Mouse (Mus musculus) regulatory T cell (primary cell): ENCODE results near the gene Rpn1.
"Not testable (repeated sequence)": the region's sequence is repeated elsewhere in the genome, so short reads cannot be mapped to it uniquely, and the experiment has no call there.

Experiments
- in situ Hi-C: fragments of 300-600 bp; cut with MboI, MseI; formaldehyde crosslinking; loops from one replicate; pipeline ENCODE4 v1.15.1; 2025; ENCODE audit warnings: high pct_unique_total_duplicates

The Rpn1 gene

DNA sequence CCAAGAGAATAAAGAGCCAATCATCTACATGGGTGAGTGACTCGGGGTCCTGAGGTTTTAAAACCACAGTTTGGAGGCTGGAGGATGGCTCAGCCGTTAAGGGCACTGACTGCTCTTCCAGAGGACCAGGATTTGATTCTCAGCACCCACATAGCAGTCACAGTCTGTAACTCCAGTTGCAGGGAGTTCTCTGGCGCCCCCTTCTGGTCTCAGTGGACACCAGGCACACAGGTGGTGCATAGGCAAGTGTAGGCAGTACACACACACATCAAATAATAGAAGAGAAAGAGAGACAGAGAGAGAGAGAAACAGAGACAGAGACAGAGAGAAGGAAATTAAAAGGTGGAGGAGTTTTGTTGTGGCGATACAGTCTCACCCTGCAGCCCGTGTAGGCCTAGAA is 35.0 kb downstream of the Rpn1 start:
- in situ Hi-C loops = no loop called here

DNA sequence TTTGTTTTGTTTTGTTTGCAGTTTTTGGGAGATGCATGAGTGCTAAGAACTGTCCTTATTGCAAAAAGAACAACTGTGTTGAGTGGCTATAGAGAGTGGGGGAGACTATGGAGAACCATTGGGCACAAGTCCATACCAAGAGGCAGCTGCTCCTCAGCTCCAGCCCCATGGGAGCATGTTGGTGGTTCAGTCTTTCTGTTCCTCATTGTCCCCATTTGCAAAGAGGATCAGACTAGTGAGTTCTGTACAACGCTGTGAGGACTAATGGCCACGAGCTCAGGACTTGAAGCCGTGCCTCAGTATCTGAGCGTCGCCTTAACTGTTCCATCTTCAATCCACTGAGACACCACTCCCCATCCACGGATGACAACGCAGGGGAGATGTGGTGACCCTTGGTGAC is 36.5 kb downstream of the Rpn1 start:
- in situ Hi-C loops = no loop called here

DNA sequence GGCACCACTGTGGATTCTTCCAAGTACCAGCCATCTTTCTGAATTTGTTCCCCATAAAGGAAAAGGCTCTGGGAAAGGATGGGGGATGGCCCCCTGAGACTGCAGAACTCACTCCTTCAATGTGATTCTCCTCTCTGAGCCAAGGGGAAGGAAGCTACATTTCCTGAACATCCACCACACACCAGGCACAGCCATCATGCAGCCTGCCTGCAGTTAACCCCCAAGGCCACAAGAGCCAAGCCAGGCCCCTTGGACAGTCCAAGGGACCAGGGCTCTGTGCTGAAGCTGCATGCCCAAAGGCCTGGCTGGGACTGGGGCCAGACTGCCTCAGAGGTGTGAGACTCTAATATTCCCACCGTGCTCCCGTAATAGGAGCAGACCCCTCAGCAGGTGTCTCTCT is 37.5 kb downstream of the Rpn1 start:
- in situ Hi-C loops = no loop called here

DNA sequence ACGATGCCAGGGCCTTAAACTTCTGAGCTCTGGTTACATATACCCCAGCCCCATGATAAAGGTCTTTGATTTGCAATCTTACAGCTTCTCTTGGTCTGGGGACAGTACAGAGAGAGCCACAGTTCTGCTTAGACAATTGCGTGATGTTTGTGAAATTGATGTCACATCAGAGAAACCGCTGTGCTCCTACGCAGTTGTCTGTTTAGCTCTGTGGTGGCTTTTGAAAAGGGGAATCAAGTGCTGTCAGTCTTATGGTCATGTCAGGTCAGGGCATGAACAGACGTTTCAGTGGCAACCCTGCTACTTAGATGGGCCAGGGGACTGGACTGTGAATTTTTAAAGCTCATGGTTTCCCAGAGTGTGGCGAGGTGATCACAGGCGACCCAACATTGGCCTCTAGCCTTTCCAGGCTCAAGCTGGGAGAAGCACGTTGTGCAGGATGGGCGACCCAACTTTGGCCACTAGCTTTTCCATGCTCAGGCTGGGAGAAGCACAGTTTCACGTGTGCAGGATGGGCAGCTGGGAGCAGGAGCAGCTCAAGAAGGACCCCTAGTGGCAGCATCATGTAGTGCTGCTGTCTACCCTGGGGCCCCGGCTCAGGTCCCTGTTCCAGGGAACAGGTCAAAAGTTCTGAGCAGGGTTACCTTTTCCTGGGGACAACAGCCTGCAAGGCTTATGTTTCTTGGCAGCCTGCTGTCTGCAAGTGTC is 39.0 kb downstream of the Rpn1 start:
- in situ Hi-C loops = no loop called here

DNA sequence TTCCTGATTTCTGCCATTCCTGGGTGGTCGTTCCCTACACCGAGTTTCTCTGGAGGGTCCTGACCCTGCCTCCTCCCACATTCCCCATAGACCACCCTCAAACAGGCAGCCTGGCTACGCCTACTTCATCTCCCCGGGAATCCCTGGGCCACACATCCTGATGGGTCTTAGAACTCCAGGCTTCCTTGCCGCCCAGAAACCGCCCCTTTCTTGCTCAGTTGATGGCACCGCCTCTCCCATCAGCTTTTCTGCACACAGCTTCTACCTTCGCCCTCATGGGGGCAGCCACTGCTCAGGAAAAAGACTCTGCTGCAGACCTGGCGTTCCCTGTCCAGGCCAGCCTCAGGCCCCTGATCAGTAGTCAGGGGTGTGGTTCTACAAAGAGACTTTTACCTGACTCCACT is 39.6 kb downstream of the Rpn1 start:
- in situ Hi-C loops = no loop called here

DNA sequence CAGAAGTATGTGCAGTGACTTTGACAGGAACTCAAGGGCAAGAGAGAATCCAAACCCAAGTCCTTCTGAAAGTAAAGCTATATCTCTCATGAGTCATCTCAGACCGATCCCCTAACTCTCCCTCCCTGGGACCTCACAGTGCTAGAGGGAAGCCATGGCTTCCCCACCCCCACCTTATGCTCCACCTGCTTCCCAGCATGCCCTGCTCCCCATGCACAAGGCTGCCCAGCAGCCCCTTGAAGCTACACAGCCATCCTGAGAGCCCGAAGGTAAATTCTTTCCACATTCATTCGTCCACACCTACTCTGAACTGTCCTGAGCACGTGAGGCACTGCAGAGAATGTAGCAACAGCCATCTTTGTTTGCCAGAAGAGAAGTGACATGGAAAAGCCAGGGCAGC is 40.3 kb downstream of the Rpn1 start:
- in situ Hi-C loops = no loop called here

DNA sequence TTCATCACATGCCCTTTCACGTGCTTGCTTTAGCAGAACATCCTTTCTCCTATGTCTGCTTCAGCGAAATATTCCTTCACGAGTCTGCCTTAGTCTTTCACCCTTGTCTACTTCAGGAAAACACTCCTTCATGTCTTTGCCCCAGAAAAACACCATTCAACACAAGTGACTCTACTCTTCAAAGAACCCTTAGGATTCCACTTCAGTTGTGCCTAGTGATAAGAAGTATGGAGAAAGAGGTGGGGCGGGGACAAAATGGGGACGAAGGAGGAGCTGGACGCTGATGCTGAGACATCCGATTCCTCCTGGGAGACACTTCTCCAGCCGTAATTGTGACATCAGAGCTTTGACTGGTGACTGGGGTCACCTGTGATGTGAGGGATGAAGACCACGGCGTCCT is 41.5 kb downstream of the Rpn1 start:
- in situ Hi-C loops = not testable (repeated sequence)

DNA sequence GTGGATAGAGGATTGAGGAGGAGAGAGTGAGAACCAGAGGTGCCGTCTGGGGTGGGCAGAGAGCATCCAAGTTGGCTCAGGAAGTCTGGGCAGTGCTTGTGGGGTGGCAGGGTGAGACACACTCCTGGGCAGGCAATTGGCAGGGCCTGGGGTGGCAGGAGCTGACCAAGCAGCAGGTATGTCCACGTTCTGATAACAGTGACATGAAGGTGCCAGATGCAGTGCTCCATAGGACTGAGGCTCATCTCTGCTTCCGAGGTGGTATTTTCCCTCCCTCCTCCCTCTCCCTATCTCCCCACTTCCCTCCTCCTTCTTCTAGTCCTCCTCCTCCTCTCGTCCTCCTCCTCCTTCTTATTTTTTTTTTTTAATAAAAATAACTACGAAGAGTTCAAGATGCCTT is 47.2 kb downstream of the Rpn1 start:
- in situ Hi-C loops = no loop called here

DNA sequence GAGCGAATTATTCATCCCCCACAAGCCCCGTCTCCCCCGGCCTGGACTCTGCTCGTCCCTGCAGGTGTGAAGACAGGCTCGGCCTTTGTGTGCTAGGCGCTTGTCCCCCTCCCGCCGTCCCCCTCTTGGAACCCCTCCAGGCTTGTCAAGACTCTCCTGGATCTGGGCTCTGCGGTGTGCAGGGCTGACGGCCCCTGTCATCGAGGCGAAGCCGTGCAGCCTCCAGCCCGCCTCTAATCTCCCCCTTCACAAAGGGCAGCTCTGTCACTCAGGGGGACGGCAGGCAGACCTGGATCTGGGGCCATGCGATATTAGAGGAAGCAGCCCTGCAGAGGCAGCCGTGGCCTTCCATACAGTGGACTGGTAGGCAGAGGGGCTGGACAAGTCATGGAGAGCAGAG is 47.8 kb downstream of the Rpn1 start:
- in situ Hi-C loops = no loop called here

DNA sequence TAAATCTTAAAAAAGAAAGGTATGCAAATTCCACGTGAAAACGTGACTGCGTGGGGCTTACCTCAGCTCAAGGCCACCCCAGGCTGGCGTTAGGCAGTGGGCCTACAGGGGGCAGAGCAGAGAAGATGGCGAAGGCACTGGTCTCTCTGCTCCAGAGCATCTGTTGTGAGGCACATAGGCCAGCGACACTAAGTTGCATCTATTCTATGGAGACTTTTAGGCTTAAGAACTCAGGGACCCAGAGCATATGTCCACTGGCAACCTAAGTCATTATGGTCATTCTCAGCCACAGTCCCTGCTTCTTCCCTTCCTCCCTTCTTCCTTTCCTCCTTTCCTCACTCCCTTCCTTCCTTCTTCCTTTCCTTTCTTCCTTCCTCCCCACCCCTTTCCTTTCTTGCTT is 48.8 kb downstream of the Rpn1 start:
- in situ Hi-C loops = no loop called here

DNA sequence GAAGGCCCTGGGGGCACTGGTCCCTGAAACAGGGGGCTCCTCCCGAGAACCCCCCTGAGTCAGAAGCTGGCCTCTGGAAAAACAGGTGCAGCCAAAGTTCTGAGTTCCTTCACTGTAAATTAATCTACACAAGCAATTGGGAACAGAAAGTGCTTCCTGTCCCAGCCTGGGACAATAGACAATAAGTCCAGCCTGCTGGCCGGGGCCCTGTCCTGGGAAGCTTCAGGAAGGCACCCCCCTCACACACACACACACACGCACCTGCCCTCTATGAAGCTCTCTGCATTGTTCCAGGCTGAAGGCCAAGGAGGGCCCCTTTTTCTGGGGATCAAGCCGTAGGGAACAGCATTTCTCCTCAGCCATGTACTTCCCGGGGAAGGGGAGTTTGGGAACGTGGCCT is 49.6 kb downstream of the Rpn1 start:
- in situ Hi-C loops = no loop called here

DNA sequence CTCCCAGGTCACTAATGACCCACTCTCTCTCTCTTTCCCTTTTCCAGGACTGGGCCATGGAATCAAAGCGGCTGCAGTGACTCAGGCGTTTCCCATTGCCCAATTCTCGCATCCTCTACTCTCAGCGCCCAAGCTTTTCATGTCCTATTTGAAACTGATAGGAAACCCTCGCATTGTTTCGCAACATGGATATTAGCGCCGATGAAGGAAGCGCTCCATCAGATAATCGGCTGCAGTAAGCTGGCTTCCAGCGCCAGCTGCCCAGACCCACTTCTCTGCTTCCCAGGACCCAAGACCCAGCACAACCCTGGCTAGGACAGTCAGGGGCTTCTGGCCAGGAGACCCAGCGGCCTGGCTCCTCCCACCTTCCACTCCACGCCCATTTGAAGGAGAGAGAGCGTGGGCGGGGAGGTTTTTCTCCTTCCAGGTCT is 51.9 kb downstream of the Rpn1 start:
- in situ Hi-C loops = no loop called here

DNA sequence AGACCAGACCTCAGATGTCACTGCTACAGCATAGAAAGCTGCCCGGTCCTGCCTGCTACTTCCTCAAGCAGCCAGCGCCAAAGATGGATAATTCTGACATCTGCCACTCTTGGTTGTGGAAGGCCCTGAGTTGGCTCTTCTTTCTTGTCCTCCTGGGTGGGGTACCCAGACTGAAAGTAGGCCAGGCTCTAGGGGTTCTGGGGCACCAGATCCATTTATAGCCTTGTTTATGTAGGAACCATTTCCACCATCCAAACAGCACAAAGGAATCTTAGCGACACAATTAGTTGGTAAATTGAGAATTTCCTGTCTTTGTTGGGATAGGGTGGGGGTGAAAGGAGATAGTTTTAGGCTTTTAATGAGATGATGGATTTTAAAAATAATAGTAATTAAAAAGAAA is 54.2 kb downstream of the Rpn1 start:
- in situ Hi-C loops = no loop called here

DNA sequence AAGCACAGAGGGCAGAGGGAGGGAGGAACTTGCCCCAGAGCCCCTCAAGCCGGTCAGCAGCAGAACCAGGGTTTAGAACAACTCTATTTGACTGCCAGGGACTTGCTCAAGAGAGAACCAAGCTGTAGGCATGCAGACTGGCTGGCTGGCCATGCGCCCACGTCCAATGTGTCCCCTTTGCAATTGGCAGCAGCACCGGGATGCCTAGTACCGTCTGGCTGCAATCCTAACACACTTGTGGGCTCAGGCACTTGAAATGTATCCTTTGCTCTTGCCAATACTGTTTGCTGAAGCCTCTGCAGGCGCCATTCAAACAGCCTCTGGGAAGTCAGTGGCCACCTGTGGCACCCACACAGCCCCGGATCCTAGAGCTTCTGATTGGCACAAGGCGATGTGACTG is 56.0 kb downstream of the Rpn1 start:
- in situ Hi-C loops = no loop called here

DNA sequence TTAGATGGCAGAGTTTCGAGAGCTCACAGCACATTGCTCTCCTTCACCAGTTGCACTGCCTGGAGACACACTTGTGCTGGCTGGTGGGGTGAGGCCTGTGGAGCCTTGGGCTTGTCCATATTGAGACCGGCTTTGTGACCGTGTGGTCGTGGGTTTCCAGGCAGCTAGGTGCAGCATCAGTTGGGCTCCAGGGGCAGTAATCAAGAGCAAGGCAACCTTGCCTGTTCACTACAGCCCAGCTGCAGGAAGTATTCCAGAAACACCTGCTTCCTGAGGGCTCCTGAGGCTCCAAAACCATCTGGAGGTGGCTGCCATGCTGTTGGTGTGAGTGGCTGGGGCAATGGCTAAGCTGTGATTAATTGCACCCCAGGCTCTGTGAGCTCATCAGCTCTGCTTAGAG is 61.5 kb downstream of the Rpn1 start:
- in situ Hi-C loops = no loop called here

DNA sequence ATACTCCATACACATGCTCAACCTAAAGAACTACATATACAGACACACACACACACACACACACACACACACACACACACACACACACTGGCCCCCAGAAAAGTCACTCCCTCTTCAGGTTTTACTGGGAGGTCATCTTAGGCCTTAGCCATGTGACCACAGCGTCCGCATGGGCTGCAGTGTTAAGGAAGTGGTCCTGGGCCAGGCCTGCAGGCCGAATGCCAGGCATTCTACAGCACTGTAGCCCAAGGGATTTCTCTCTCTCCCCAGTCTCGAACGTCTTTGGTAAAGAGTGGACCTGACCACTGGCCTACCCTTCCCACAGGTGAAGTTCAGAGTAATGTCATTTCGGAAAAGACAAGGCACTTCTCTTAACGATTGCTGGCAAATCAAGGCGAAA is 62.3 kb downstream of the Rpn1 start:
- in situ Hi-C loops = no loop called here

DNA sequence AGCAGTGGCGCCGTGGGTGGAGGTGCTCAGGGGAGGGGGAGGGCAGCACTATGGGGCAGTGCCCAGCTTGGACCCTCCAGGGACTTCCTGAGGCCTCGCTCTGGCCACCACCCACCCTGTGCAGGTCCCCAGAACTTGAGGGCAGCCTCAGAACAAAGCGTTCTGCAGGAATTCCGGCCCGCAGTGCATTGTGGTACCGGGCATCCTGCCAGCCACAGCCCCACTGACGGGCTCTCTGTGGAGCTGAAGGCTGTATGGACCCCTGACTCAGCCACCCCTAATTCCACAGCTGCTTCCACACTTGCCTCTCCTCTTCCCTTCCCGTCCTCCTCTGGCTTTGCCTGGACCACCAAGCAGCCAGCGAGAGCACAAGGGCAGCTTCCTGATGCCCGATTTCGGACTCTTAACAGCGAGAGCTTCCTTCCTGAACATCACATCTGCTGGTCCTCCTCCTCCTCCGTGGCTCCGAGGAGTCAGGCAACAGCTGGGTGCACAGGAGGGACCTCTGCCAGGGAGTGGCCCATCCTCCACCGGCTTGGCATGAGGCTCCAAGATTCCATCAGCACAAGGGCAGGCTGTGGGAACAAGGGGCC is 63.2 kb downstream of the Rpn1 start:
- in situ Hi-C loops = no loop called here

DNA sequence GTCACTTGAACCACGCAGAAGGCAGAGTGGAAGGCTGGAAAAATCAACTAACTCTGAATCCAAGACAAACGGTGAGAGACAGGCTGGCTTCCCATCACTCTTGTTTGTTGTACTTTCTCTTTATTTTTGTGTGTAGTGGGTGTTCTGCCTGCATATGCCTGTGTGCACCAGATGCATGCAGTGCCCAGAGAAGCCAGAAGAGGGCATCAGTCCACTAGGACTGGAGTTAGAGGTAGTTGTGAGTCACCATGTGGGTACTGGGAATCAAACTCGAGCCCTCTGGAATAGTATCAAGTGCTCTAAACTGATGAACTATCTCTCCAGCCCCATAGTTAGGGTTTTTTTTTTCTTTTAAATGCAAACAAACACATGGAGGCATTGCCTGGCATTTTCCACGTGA is 67.1 kb downstream of the Rpn1 start:
- in situ Hi-C loops = no loop called here

DNA sequence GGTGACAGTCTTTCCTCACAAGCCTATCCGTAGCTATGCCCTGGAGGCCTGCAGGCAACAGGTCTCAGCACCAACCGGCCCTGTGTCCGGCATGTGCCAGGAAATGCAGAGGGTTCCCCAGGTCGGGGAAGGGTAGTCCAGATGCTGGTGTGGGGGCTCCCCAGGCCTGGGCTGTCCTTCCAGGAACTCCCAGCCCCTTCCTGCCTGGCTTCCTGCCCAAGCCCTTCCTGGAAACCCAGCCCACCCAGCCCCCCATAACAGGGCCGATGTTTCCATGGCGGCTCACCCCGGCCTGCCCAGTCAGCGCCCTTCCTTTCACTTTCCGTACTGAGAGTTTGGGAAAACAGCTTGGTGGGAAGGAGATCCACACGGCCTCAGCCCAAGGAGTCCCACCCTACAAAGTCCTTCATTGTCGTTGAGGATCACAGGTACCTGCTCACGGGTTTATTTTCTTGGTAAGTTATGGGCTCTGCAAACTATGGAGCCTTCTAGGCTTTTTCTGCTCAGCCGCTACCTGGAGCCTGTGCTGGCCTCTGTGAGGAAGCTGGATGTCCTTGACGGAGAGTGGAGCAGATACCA is 67.9 kb downstream of the Rpn1 start:
- in situ Hi-C loops = no loop called here

DNA sequence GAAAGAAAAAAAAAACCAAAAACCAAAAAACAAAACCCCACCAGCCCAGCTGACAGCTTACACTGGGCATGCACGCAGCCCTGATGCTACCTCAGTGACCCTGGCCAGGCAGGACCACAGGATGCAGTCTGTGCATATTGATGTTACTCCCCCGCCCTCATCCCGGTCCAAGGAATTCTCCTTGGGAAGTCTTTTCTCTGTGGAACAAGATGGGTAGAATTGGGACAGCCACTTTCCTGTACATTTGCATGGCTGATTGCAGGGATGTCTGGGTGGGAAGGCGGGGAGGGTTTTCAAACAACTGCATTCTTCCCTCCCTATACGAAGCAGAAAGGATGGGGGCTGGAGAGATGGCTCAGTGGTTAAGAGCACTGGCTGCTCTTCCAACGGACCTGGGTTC is 68.7 kb downstream of the Rpn1 start:
- in situ Hi-C loops = no loop called here
